Mouse (Mus musculus) spleen, adult 18-20 months (tissue): ENCODE data around the gene Brdt.

Experiments
- DNase-seq, 2 experiments: peaks; one replicate each; pipeline ENCODE4 v3.0.0; 2022; ENCODE audit warnings: mixed read lengths in 2 of 2

Gene Brdt

DNA sequence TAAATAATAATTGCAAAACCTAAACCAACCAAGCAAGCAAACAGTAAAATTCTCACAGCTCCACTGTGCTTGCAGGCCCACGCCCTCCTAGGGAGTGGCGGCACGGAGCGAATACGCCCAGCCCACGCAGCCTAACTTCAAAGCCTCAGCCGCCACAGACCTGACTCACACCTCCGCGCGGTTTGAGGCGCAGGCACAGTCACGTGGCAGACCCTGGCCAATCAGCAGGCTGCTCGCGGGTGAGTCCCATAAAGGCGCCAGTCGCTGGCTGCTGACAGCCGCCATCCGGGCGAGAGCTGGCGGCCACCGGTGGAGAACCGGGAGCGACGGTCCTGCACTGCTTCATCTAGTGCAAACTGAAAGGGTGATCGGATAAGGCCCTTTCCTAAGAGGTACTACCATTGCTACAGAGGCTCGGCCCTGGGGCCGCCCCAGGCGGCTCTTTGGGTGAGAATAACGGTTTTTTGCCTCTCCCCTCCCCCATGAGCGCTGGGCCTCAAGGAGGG, at the start of gene Brdt:
Gene Brdt, plus strand, starts transcription at position 244 of the 506 bp plus-strand sequence.
- no peak for DNase-seq

DNA sequence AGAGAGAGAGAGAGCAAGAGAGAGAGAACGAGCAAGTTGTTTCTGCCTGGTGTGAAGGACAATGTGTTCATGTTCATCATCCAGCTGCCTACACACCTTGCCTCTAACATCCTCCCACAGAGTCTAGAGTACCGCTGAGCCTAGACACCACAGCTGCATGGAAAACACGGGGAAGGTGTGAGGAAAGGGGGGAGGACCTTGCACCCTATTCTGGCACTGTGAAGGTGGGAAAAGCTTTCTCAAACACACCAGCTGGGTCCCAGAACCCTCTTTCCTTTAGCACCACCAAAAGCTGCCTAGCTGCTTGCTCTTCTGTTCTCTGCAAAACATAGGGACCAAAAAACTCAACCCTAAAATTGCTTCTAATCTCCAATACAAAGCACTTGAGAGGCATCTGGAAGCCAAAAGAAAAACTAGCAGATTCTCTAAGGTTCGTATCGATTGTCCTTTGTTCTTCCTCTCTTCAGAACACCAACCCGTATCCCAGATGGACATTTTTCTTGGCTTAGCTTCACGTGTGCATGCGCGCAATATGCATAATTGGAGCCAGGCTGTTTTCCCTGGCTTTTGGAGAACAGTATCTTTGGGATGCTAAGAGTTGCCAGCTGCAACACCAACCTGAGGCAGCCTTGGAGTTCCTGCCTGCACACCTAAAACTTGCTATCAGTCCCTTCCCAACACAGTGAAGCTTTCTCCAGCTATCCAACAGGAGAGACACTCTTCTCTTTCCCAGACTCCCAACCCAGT, 48.2 kb upstream of the Brdt start:
- no peak for DNase-seq

DNA sequence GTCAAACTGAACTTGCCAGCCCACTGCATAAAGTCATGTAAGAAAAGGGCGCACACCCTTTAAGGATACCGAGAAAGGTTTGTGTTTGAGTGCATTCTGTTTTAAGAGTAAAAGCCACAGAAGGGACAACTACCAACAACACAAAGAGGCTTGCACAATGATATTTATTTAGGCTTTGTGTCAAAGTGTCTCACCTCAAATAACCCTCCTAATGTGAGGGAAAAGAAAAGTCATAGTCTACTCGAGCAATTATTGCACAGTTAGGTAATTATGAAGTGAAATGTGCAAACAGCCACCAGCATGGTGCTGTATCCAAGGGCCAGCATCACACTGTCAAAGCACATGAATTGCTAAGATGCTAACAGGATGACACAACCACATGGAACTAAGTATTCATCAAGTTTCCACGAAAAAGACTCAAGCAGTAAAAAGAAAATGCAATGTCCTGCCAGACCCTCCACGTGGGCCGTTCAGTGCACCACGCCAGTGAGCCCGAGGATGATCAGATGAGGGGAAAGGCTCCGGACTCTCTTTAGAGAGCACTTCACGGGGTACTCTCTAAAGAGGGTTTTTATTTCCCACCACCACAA, 46.9 kb upstream of the Brdt start:
- no peak for DNase-seq

DNA sequence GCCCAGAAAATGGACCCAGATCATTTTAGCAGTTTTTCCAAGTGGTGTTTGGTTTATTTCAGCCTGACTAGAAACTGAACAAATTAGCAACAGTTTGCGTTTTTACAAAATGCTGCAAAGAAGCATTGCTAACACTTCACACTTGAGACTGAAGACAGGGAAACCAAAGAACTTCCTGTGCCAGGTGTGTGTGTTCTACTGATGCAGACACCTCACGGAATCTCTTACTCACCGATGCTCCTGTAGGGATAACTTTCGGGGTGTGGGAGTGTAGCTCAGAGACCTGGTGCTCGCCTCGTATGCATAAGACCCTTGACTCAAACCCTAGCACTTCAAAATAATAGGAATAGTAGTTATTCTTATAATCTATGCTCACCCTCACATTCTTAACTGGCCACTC, 45.4 kb upstream of the Brdt start:
- DNase-seq: no peak

DNA sequence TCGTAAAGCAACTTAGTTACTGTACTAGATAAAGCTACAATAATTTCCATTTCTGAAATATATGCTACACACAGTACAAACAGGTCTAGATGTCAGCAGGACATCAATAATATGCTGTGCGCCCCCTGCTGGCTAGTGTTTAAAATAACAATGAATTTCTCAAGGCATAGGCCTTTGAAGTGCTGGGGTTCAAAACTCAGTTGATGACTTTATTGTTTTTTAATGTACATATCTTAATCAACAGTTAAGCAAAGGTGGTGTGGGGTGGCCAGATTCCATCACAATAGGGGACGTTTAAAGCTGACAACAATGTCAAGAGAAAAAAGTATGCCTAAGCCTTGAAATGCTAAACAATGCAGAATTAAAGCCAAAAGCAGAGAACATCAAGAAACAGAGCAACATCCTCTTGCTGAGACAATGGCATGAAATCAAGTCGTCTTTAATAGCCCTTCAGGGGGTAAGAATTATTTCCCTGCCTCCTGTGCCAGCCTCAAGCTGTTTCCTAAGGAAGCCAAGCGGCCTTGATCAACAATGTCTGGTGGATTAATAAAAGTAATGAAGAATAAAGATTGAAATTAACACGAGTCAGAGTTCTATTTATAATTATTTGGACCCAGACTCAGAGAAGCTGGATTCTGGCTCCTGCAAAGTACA, 43.6 kb upstream of the Brdt start:
- DNase-seq: peak; percentile 23 to 72

DNA sequence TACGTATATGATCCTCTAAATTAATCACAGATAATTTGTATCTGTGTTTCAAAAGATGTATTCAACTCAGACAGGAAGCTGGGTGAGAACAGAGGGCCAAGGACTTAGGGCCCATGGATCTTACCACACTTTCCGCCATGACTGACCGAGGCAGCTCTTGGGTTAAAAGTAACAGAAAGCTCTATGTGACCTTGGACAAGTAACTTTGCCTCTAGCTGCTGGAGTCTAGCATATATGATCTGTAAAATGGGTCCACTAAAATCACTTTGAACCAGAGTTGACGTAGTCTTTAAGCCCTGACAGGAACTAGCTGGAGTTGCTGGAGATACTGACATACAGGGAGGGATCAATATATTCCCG, 43.1 kb upstream of the Brdt start:
- DNase-seq: no peak

DNA sequence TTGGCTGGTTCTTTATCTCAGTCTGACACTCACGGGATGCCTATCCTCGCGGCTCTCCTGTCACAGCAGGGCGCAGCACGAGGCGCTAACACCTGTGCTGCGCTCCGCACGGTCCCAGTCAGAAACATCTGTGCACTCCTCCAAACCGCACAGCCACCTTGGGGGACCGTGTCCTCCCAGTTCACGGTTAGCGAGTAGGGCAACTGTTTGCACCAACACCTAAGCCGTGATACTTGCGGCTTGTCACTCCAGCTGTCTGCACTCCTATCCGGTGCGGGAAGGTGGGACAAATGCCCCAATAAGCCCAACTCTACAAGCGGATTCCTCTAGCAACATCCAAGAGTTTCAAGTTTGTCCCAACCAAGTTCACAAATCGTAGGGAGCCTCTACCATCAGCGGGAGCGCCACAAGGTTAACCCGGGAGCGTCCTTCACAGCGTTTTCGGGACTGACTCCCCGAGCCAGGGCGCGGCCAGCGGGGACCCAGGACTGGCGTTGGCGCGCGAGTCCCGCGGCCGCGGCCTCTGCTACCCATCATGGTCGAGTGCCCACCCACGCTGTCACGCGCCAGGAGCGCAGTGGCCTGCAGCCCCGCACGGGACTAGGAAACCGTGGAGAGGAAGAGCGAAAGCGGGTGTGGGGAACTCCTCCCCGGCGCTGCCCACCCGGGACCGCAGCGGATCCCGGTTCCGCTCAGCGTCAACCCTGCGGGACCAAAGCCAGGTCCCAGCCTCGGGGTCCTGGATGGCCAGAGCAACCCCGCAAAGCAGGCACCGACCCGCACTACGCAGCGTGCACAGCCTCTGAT, 42.3 kb upstream of the Brdt start:
- DNase-seq: peak in 1 of 2 experiments; percentile 20

DNA sequence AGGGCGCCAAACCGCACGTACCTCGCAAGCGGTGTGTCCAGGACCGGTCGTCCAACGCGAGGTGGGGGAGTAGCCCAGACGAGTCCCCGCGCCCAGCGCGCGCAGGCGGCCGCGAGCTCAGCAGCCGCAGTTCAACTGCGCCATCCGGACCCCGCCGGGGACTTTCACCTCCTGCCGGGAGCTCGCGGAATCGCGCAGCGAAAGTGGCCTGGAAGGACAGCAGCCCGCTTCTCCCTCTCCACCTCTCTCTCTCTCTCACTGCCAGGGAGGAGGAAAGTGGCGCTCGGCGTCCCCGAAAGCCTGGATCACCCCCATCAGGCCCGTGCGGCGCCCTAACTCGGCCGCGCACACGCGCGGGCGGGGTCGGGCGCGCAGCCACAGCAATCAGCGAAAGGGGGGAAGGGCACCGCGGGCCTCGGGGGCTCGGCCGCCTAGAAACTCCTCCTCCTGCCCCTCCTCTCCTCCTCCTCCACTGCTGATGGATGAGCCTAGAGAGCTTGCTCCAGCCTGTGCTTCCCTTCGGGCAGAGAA, 41.7 kb upstream of the Brdt start, which contains the start of gene Tgfbr3:
Gene Tgfbr3, minus strand, starts transcription at position 396 of the 531 bp plus-strand sequence.
- peak; percentile 35 to 49 for DNase-seq

DNA sequence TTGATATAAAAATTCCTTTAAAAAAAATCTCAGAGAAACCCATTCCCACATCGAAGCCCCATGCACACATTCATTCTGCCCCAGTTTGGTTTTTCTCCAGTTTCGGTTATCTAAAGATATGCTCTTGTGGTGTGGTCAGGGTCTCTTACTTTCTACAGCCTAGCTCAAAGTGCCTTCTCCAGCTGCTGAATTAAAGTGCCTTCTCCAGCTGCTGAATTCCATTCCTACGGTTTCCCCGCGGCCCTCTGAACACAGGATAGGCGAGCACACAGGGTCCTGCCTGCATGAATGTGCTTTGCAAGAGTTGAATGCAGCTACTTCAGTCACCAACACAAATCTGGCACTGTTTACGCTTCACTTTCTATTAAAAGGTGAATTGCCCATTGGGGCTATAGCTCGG, 41.0 kb upstream of the Brdt start:
- no peak for DNase-seq

DNA sequence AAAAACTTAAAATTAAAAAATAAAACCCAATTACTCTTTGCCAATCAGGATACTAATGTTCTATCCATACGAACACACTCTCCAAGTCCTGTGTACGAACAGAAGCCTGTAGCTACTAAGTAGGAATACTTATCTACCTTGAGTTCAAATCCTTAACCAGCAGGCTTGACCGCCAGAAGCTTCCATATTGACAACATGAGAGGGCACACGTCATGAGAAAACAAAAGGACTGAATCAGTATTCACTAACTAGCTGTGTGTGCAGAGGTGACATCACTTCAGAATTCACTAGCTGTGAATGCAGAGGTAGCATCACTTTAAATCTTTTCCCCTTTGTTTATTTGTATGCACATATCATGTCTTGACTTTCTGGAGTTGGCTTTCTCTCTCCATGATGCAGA, 36.9 kb upstream of the Brdt start:
- no peak for DNase-seq

DNA sequence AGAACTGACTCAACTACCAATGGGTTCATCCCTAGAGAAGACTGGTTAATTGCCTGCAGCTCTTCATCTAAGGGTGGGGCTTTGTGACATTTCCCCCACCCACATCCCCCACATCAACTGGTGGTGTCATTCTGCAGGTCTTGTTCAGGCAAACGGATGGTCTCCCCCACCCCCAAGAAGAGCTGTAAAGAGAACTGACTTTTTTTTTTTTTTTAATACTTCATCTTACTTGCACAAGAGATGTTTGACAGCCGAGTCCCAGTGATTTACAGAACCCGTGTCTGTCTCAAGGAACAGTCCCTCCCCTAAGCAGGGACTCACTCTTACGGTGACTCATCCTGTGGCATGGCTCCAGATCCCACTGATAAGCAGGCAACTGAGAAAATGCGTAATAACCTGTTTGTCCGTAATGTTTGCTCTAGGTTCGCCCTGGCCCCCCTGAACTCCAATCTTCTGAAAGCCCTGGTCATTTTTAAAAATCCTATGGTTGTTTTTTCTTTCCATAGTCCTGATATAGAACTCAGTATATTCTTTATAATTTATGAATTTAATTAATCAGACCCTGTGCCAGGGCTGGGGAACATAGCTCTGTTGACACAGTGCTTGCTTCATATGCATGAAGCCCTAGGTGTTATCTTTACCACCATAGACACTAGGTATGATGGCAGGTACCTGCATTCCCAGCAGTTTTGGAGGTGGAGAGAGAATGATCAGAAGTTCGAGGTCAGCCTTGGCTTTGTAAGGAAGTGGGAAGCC, 35.7 kb upstream of the Brdt start:
- DNase-seq: no peak

DNA sequence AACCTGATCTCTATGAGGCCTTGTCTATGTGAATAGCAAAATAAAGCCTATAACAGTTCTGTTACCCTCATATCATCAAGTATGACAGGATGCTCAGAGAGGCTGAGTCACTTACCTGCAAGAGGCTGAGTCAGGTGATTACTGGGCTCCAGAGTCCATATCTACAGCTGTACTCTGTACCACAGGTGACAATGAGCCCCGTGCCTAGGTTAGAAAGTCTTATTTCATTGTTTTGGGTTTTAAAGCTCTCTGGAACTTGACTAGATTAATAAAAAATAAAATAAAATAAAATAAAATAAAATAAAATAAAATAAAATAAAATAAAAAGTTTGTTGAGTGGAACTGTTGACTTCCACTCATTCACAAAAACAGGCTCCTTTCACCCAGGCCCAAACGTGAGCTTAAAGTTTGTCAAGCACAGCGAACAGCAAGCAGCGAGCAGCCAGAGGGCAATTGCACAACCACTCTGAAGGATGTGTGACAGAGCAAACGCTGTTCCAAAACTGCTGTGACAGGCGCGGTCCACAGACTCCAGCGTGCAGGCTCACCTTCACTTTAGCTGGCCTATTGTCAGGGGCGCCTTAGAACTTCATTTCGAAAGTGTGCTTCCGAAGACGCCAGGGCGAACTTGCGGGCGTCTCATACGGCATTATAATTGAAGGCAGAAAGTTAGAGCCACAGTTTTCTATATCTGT, 35.0 kb upstream of the Brdt start:
- no peak for DNase-seq

DNA sequence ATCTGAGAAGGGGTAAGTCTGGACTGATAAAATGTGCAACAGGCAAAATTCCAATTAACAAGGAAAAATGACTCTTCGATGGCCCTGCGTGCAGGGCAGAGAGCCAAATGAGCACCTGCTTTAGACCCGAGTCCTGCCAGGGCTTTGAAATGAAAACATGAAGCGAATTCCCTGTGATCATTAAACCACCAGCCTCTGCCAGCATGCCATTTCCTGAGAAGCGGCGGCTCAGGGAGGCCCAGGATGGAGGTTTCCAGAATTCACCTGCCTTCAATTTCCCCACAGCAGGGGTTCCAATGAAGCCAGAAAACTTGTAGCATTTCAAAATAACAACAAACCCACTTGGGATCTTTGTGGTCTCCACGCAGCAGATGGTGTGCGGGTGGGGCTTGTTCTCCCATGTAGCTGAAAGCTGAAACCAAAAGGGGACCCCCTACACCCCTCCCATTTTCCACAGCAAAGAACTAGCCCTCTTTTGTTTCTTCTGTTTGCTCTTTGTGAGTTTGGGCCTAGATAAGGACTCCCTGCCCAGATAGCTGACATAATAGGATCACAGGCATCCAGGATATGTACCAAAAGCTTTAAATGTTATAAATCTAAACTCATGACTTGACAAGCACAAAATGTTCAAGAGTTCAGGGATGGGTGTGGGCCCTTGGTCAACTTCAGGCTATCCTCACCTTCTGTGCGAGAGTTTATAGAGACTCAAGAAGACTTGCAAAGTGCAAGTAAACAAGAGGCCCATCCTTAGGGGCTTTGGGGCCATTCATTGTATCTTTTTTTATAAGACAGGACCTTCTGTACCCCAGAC, 34.2 kb upstream of the Brdt start:
- no peak for DNase-seq

DNA sequence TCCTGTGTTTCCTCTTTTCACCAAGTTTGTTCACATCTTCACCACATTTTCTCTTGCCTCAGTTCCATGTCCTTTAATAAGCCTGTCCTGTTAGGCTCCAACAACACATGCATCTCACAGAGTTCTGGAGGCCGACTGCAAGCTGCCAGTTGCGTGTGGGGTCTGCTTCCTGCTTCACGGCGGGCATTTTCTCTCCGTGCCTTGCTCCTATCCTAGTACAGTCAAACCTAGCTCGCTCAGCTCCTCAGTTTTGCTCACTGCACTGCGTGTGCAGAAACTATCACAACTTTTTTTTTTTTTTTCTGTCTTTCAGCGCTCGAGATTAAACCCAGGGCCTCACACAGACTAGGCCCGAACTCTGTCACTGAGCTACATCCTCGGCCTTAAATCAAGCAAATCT, 32.1 kb upstream of the Brdt start:
- no peak for DNase-seq

DNA sequence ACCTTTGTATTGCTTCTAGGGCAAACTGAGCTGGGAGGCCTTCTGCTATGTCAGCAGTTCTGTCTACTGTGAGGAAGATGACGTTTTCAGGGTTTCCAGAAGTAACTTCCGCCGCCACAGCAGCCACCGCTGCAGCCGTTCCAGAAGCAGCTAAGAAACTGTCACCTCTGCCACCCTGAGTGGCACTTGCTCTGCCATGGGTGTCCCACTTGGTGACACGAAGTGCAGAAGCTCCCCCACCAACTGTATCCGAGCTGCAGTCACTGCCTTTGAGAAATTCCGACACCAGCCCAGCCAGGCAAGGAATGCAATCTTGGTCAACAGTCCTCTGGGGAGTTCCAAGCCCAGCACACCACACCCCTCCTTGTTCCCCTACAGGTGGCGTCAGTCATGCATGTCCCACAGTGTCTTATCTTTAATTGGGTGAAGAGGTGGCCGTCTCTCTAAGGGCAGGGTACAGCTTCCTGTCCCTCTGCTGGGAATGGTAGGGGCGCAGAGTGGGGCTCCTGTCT, 27.6 kb upstream of the Brdt start:
- DNase-seq: no peak

DNA sequence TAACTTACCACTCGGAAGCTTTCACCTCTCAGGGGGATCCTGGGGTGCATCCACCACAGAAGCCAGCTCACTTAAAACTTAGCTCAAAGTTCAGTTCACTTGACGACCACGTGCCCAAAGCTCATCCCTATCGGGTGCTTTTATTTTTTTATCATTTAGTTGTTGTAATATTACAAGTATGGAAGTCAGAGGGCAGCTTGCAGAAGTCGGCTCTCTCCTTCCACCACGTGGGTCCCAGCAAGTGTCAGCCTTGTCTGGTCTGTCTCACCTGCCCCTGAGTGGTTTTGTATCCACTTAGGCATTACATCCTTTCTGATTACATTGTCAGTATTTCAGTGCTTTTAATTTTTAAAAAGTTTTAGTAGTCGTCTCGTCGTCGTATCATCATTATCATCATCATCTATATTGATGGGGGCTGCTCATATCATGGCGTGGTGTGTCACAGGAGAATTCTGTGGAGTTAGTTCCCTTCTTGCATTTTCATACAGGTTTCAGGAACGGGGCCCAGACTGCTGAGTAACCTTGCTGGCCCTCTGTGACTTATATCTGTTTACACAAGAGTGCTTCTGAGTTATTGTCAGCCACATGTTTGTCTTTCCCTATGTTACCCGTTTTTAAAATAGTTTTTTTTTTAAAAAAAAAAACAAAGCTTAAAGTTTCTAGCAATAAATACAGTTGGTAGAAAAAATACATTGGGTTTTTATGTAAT, 26.7 kb upstream of the Brdt start:
- no peak for DNase-seq

DNA sequence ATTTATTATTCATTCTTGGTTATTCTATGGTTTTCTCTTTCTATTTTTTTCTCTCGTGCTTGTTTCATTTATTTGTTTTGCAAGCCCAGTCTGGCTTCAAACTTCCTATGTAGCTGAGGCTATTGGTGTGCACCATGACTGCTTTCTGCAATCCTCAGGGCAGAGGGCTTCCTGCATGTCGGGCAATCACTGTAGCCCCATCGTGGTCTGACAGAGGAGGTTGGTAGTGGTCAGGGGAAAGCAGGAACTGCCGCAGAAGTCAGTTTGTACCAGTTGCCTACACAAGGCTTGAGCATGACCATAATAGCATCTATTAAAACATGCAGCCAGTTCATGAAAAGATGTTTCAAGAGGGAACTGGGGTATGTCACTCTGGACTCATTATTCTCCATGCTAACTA, 23.5 kb upstream of the Brdt start:
- no peak for DNase-seq

DNA sequence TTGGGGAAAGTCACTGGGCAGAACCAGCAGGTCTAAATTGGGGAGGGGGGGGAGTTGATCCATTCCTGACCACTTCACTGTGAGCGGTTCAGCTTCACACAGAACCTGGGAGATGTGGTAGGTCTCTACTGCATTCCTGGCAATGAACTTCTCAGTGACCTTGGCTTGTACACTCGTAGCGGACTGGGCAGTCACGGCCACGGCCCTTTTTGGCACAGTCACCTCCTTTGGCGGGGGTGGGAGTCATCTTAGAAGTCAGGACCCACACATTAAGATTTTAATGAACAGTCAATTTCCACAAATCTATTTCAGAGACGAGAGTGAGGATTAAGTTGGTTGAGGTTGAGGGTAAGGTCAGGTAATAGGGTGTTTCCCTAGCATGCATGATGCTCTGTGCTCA, 13.8 kb upstream of the Brdt start:
- no peak for DNase-seq

DNA sequence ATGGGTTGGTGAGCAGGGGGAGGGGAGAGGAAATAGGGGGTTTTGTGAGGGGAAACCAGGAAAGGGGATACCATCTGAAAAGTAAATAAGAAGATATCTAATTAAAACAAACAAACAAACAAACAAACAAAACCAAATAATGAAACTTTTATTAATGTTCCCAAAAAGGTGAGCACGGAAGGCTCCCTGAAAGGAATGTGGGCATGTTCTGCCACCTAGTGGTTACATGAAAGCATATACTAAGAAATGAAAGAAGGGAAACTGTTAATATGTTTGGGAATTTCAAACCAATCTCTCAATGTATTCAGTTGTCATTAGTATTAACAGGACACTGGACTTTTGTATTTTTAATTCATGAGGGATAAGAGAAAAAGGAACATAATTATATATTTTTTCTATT, 10.3 kb upstream of the Brdt start:
- DNase-seq: no peak

DNA sequence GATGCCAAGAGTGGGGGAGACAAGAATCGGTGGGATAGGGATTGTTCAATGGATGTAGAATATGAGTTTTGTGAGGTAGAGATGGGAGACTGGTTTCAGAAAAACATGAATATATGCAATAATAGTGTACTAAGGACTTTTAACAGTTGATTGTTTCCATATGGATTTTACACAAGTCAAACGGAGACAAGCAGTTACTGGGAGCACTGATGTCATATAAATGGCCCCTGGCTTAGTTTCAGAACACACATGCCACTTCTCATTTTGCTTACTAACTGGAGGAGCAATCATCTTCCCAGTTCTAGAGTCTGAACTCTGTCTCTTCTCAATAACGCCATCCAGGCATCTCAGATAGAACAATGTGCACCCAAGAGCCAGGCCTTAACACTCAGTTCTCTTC, 9.4 kb downstream of the Brdt start:
- no peak for DNase-seq
